Mouse (Mus musculus) myocyte (in vitro differentiated cells): ENCODE measurements around the gene Nek1. TPM values are rescaled to one million over a fixed set of nuclear protein-coding genes. Genes with fewer than 3 reads are reported as not detected.

ENCODE experiments used
- H3K27me3 ChIP-seq: one replicate; pipeline ENCODE4 v1.6.1; 2011; ENCODE audit not compliant: control insufficient read depth, insufficient read depth, insufficient read length
- H3K36me3 ChIP-seq: one replicate; pipeline ENCODE4 v1.6.1; 2011; ENCODE audit not compliant: control insufficient read depth, insufficient read depth
- H3K4me2 ChIP-seq: one replicate; pipeline ENCODE4 v1.6.1; 2011; ENCODE audit warnings: low read depth, control low read depth
- H3K4me3 ChIP-seq: one replicate; pipeline ENCODE4 v1.5.1; 2011; ENCODE audit warnings: mild to moderate bottlenecking, control low read depth, moderate library complexity
- H3K79me2 ChIP-seq: one replicate; pipeline ENCODE4 v1.6.1; 2011; ENCODE audit not compliant: control insufficient read depth, insufficient read depth
- H3ac ChIP-seq: one replicate; pipeline ENCODE4 v1.6.1; 2011; ENCODE audit not compliant: control insufficient read depth, insufficient read length
- CEBPB ChIP-seq: IDR thresholded peaks from 2 replicates; pipeline ENCODE4 v1.6.1; 2011; ENCODE audit warnings: mild to moderate bottlenecking, moderate library complexity; ENCODE audit not compliant: poor library complexity, insufficient read depth, severe bottlenecking
- E2F4 ChIP-seq: IDR thresholded peaks from one replicate; pipeline ENCODE4 v1.6.1; 2011; ENCODE audit warnings: mild to moderate bottlenecking, control low read depth, moderate library complexity; ENCODE audit not compliant: insufficient read depth
- MAX ChIP-seq: IDR thresholded peaks from one replicate; pipeline ENCODE4 v1.6.1; 2011; ENCODE audit warnings: low read depth, mild to moderate bottlenecking, control low read depth
- MYOD1 ChIP-seq, 3 experiments: IDR thresholded peaks; one replicate each; pipeline ENCODE4 v1.6.1; 2011; ENCODE audit warnings: control low read depth in 2 of 3, low read depth in 2 of 3, mild to moderate bottlenecking in 2 of 3, moderate library complexity in 1 of 3; ENCODE audit not compliant: insufficient read length in 2 of 3, control insufficient read depth in 1 of 3
- MYOG ChIP-seq, 3 experiments: IDR thresholded peaks; one replicate each; pipeline ENCODE4 v1.6.1; 2011; ENCODE audit warnings: control low read depth in 2 of 3, low read depth in 2 of 3, mild to moderate bottlenecking in 2 of 3; ENCODE audit not compliant: insufficient read length in 2 of 3, control insufficient read depth in 1 of 3, insufficient read depth in 1 of 3
- POLR2A ChIP-seq: IDR thresholded peaks from one replicate; pipeline ENCODE4 v1.6.1; 2011; ENCODE audit warnings: low read depth, mild to moderate bottlenecking, control low read depth, moderate library complexity; ENCODE audit not compliant: insufficient read length
- POLR2AphosphoS2 ChIP-seq: IDR thresholded peaks from one replicate; pipeline ENCODE4 v1.6.1; 2011; ENCODE audit warnings: low read depth, control low read depth; ENCODE audit not compliant: insufficient read length
- REST ChIP-seq: IDR thresholded peaks from one replicate; pipeline ENCODE4 v1.6.1; 2011; ENCODE audit warnings: mild to moderate bottlenecking, control low read depth, moderate library complexity; ENCODE audit not compliant: insufficient read depth, insufficient read length
- SRF ChIP-seq: IDR thresholded peaks from one replicate; pipeline ENCODE4 v1.6.1; 2011; ENCODE audit warnings: low read depth; ENCODE audit not compliant: control insufficient read depth, insufficient read length
- TCF12 ChIP-seq: IDR thresholded peaks from one replicate; pipeline ENCODE4 v1.6.1; 2011; ENCODE audit warnings: mild to moderate bottlenecking, control low read depth; ENCODE audit not compliant: poor library complexity, insufficient read depth, severe bottlenecking
- TCF3 ChIP-seq: IDR thresholded peaks from one replicate; pipeline ENCODE4 v1.6.1; 2011; ENCODE audit warnings: low read depth, control low read depth; ENCODE audit not compliant: insufficient read length
- USF1 ChIP-seq: IDR thresholded peaks from one replicate; pipeline ENCODE4 v1.6.1; 2011; ENCODE audit warnings: low read depth, mild to moderate bottlenecking, control low read depth, moderate library complexity
- polyA plus RNA-seq: library from polyadenylated mRNA; unstranded; fragments of >200 nt; fragmentation: generic; extraction: Trizol; gene quantifications from one replicate; pipeline ENCODE4 v1.2.1, GENCODE M21; 2012; ENCODE audit warnings: missing spikeins

The Nek1 gene
- 3.4 TPM for polyA plus RNA-seq

- peak within 1 kb of the TSS; percentile 38 for H3ac ChIP-seq
- H3K4me3 ChIP-seq: peak within 1 kb of the TSS; percentile 96
- H3K27me3 ChIP-seq: no peaks in the 10 kb centered on the region
- no peak for TF ChIP-seq E2F4
- TF ChIP-seq REST: no peak
- TF ChIP-seq TCF12: no peak
- no peak for TF ChIP-seq USF1
- TF ChIP-seq MYOD1 (IDR thresholded peaks at IDR 0.05; ENCODE audit: control insufficient read depth in 1 of 3, insufficient read length in 2 of 3, low read depth in 2 of 3): peak in 1 of 3 experiments; percentile 35
- peak in 1 of 3 experiments; percentile 21 for TF ChIP-seq MYOG (IDR thresholded peaks at IDR 0.05; ENCODE audit: control insufficient read depth in 1 of 3, insufficient read depth in 1 of 3, insufficient read length in 2 of 3, low read depth in 2 of 3)
- TF ChIP-seq CEBPB: no peak
- TF ChIP-seq POLR2AphosphoS2: peak; percentile 99
- TF ChIP-seq SRF: peak; percentile 54
- no peak for TF ChIP-seq MAX
- peak; percentile 98 for TF ChIP-seq POLR2A
- peak; percentile 12 for TF ChIP-seq TCF3
- H3K4me2 ChIP-seq: peak within 1 kb of the TSS; percentile 93
- H3K79me2 ChIP-seq: peaks cover 4% of the 10 kb centered on the region
- no peaks in the 10 kb centered on the region for H3K36me3 ChIP-seq
These were observed at the start of gene Nek1 for GRCm38 (mm10) chr8:60992910-60993638. TSS of gene Nek1 (plus strand) at chr8:60993195.

GRCm38 (mm10) chr8:60947503-60947902, 45.5 kb upstream of the Nek1 start:
- H3K36me3 ChIP-seq: peaks cover 3% of the 10 kb centered on the region
- TF ChIP-seq TCF12: no peak
- no peak for TF ChIP-seq POLR2A
- TF ChIP-seq TCF3: no peak
- peaks cover 98% of the 10 kb centered on the region for H3K79me2 ChIP-seq
- no peak overlapping the region for H3ac ChIP-seq
- no peaks in the 10 kb centered on the region for H3K27me3 ChIP-seq
- H3K4me2 ChIP-seq: no peak overlapping the region
- no peak overlapping the region for H3K4me3 ChIP-seq

GRCm38 (mm10) chr8:60949859-60950258, 43.1 kb upstream of the Nek1 start:
- H3K4me3 ChIP-seq: no peak overlapping the region
- H3ac ChIP-seq: no peak overlapping the region
- H3K4me2 ChIP-seq: no peak overlapping the region
- no peaks in the 10 kb centered on the region for H3K36me3 ChIP-seq
- no peak for TF ChIP-seq MYOG (IDR thresholded peaks at IDR 0.05; ENCODE audit: control insufficient read depth in 1 of 3, insufficient read depth in 1 of 3, insufficient read length in 2 of 3, low read depth in 2 of 3)
- no peaks in the 10 kb centered on the region for H3K27me3 ChIP-seq
- peaks cover 91% of the 10 kb centered on the region for H3K79me2 ChIP-seq

GRCm38 (mm10) chr8:60951271-60951670, 41.7 kb upstream of the Nek1 start:
- Histone ChIP-seq H3K27me3 (no peaks in the 10 kb centered on the region), H3K36me3 (no peaks in the 10 kb centered on the region), H3ac (no peak overlapping the region), H3K4me3 (no peak overlapping the region), H3K79me2 (peaks cover 88% of the 10 kb centered on the region), H3K4me2 (peak overlapping the region; percentile 10)
- no peak for TF ChIP-seq REST

GRCm38 (mm10) chr8:60951757-60952156, 41.2 kb upstream of the Nek1 start:
- H3K36me3 ChIP-seq: no peaks in the 10 kb centered on the region
- no peak overlapping the region for H3K4me3 ChIP-seq
- H3ac ChIP-seq: no peak overlapping the region
- TF ChIP-seq MYOD1 (IDR thresholded peaks at IDR 0.05; ENCODE audit: control insufficient read depth in 1 of 3, insufficient read length in 2 of 3, low read depth in 2 of 3): no peak
- TF ChIP-seq E2F4: no peak
- TF ChIP-seq POLR2A: no peak
- TF ChIP-seq TCF12: no peak
- no peak for TF ChIP-seq MAX
- TF ChIP-seq POLR2AphosphoS2: no peak
- TF ChIP-seq TCF3: no peak
- no peak for TF ChIP-seq REST
- no peak for TF ChIP-seq CEBPB
- no peak for TF ChIP-seq SRF
- TF ChIP-seq MYOG (IDR thresholded peaks at IDR 0.05; ENCODE audit: control insufficient read depth in 1 of 3, insufficient read depth in 1 of 3, insufficient read length in 2 of 3, low read depth in 2 of 3): no peak
- no peak for TF ChIP-seq USF1
- peaks cover 88% of the 10 kb centered on the region for H3K79me2 ChIP-seq
- no peaks in the 10 kb centered on the region for H3K27me3 ChIP-seq
- peak overlapping the region; percentile 72 for H3K4me2 ChIP-seq

GRCm38 (mm10) chr8:60952803-60953202, 40.2 kb upstream of the Nek1 start:
- no peaks in the 10 kb centered on the region for H3K36me3 ChIP-seq
- H3K4me3 ChIP-seq: peak overlapping the region; percentile 45
- H3ac ChIP-seq: no peak overlapping the region
- H3K4me2 ChIP-seq: peak overlapping the region; percentile 72
- peaks cover 85% of the 10 kb centered on the region for H3K79me2 ChIP-seq
- no peaks in the 10 kb centered on the region for H3K27me3 ChIP-seq
- TF ChIP-seq MAX (no peak), CEBPB (no peak), POLR2AphosphoS2 (no peak), E2F4 (no peak), MYOG (IDR thresholded peaks at IDR 0.05; ENCODE audit: control insufficient read depth in 1 of 3, insufficient read depth in 1 of 3, insufficient read length in 2 of 3, low read depth in 2 of 3) (no peak), POLR2A (no peak), MYOD1 (IDR thresholded peaks at IDR 0.05; ENCODE audit: control insufficient read depth in 1 of 3, insufficient read length in 2 of 3, low read depth in 2 of 3) (no peak), SRF (no peak)
